Mouse (Mus musculus) liver, embryonic 18 days (tissue): ENCODE data around the gene Hspa14. TPM values are rescaled to one million over a fixed set of nuclear protein-coding genes. Genes with fewer than 3 reads are reported as not detected.

Experiments
- polyA plus RNA-seq: library from polyadenylated mRNA; depleted of rRNA; stranded (reverse); fragments of >200 nt; gene quantifications from 2 replicates; pipeline ENCODE4 v1.2.3, GENCODE M21; 2012; rRNA removed

The Hspa14 gene
- polyA plus RNA-seq, result 29.2 and 31.6 TPM in 2 replicates

DNA sequence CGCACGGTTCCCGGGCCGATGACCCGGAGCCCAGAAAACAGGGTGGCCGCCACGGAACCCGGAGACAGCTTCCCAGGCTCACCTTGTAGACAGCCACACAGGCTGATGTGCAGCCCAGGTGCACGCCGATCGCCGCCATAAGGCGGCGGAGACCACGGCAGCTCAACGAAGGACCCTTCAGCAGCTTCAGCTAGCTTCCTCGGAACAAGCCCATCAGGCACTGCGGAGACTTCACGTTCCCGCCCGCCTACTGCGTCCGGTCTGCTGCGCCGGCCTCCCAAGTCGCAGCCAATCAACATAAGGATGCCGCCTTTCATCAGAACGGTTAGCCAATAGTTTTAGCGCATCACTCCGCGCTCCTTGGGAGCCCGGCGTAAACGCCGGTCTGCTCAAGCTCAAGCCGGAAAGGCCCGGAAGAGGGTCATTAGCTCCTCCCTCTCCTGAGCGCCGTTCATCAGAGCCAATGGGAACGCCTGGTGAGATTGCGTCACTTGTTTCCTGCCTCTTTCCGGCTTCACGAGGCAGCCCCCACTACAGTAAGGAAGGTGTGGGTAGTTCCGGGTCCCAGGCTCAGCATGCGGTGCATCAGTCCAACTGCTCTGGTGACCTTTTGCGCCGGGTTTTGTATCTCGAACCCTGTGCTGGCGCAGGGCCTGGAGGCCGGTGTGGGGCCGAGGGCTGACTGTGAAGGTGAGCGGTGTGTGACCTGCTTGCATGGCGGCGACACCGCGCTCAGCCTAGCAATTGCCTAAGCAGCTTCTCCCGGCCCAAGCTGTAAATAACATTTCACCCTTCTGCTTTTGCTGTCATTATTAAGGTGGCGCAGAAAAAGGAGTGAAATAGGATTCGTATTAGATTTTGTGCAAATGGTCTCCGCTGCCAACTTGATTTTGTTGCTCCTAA is at the start of gene Hspa14, which contains the start of the genes Gm45902 and Cdnf:
Gene Hspa14 (minus strand): TSS at position 263 of the 903 bp plus-strand sequence.
Gene Gm45902 (minus strand): TSS at position 239 of the 903 bp plus-strand sequence.
Gene Cdnf (plus strand): TSS at position 479 of the 903 bp plus-strand sequence.

DNA sequence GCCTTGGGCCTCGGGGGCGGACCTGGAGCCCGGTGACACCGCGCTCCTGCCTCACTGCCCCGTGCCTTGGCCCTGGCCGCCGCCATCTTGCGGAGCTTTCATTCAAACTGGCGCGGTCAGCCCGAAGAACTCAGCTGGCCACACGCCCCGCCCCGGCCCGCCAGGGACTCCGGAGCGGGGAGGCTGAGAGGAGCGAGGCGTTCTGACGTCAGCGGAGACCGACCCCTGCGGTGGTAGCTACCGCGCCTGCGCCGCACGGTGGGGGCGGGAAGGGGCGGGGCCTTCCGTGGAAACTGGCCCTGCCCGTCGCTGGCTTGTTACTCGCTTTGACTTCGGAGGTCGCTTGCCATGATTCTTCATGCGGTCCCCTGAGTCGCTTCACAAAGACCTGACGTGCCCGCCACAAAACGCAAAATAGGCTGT is 37.7 kb downstream of the Hspa14 start, which contains the start of gene Suv39h2:
Gene Suv39h2 (minus strand): TSS at position 171 of the 423 bp plus-strand sequence.

Other genes starting within 250 kb of the Hspa14 start
- gene Nmt2, start 228.6 kb downstream of the Hspa14 start, polyA plus RNA-seq, result 4.9 and 5.0 TPM in 2 replicates
- 6.0 and 6.7 TPM in 2 replicates for gene Rpp38, start 180.2 kb downstream of the Hspa14 start, polyA plus RNA-seq
- gene Acbd7, start 176.6 kb downstream of the Hspa14 start, polyA plus RNA-seq, result 0.23 and 0.48 TPM in 2 replicates
- not detected in 2 replicates for gene Olah, start 115.6 kb downstream of the Hspa14 start, polyA plus RNA-seq
- not detected in 2 replicates for gene Meig1, start 90.2 kb downstream of the Hspa14 start, polyA plus RNA-seq
- gene Dclre1c, start 88.7 kb downstream of the Hspa14 start, polyA plus RNA-seq, result 5.4 and 6.2 TPM in 2 replicates
- gene Suv39h2, start 37.8 kb downstream of the Hspa14 start, polyA plus RNA-seq, result 1.5 TPM in 2 replicates
- gene Gm45902, start within 50 bp of the Hspa14 start, polyA plus RNA-seq, result 0.79 and 0.89 TPM in 2 replicates
- gene Cdnf, start 216 bp upstream of the Hspa14 start, polyA plus RNA-seq, result 0.14 and 0.16 TPM in 2 replicates
- 17.0 and 17.5 TPM in 2 replicates for gene Fam107b, start 57.7 kb upstream of the Hspa14 start, polyA plus RNA-seq